In genomic region chr16:52182057-52182456, GRCm38 (mm10) we compare ENCODE assay signal across 11 mouse cellular contexts.
DNase-seq lines count a peak whose midpoint lies in the region; ATAC-seq and TF ChIP-seq lines count a peak whose summit lies in the region.
"Had no signal": no experiment of that assay in that cellular context is flagged by ENCODE, and none has a peak within 500 bp of the region (broad histone marks: within the 10 kb centered on the region; RNA-seq: fewer than 3 reads in every experiment).

No protein-coding gene starts in this region.

- 68% methylated on average over 7 of the region's 7 CpGs for WGBS in stomach, postnatal 0 days

- intact Hi-C loops in heart, postnatal 10 days (cut with DNase I) = loop anchor here (5.0 kb wide), 1 partner anchor 865 kb away; no protein-coding TSS in a partner anchor
- intact Hi-C loops in heart, postnatal 14 days (cut with DNase I) = no loop called here
- intact Hi-C loops in left cerebral cortex, postnatal 4 days (cut with DNase I) = loop anchor here (10.0 kb wide), 1 partner anchor 147 kb away; the partner anchor contains the start of gene Cblb

- H3K36me3 ChIP-seq in stomach, postnatal 0 days (ENCODE audit: control insufficient read depth, insufficient read depth, low read length) = 0 out of 2 replicates have a peak, but pooled peaks cover 3% of the 10 kb centered on the region

- no peaks in the 10 kb centered on the region for H3K9me3 ChIP-seq in stomach, postnatal 0 days (ENCODE audit: control insufficient read depth, low read length)
- H3K9me3 ChIP-seq: embryonic facial prominence, embryonic 12.5 days; G1E had no signal

- H3K27me3 ChIP-seq in stomach, postnatal 0 days (ENCODE audit: control insufficient read depth, insufficient read depth, low read length) = no peaks in the 10 kb centered on the region
- H3K27me3 ChIP-seq: embryonic facial prominence, embryonic 12.5 days had no signal

- no peak for TF ChIP-seq POLR2A in cortical plate, adult 2 months (IDR thresholded peaks at IDR 0.05; ENCODE audit: extremely low read depth, insufficient read depth, low read length)

- no peak for TF ChIP-seq EP300 in stomach, postnatal 0 days (optimal IDR thresholded peaks at IDR 0.05)

- no peak overlapping the region for H3K4me3 ChIP-seq in cortical plate, adult 2 months (ENCODE audit: insufficient read depth, low read length)
- no peak overlapping the region for H3K4me3 ChIP-seq in stomach, postnatal 0 days (ENCODE audit: low read depth, low read length)
- H3K4me3 ChIP-seq: embryonic facial prominence, embryonic 12.5 days had no signal

- H3K4me1 ChIP-seq in cortical plate, adult 2 months (ENCODE audit: control insufficient read depth, insufficient read depth, low read length) = no peaks in the 10 kb centered on the region
- H3K4me1 ChIP-seq in stomach, postnatal 0 days (replicated peaks; ENCODE audit: control insufficient read depth, insufficient read depth) = no peaks in the 10 kb centered on the region
- H3K4me1 ChIP-seq: embryonic facial prominence, embryonic 12.5 days had no signal

- no peak for ATAC-seq in stomach, postnatal 0 days (ENCODE audit: low FRiP score, low TSS enrichment)

- TF ChIP-seq CTCF in cortical plate, adult 2 months (IDR thresholded peaks at IDR 0.05; ENCODE audit: extremely low read depth, insufficient read depth, low read length) = peak; percentile 65
- TF ChIP-seq CTCF in stomach, postnatal 0 days (IDR thresholded peaks at IDR 0.05; ENCODE audit: low read depth) = peak; percentile 62

- no peak overlapping the region for H3K27ac ChIP-seq in cortical plate, adult 2 months (ENCODE audit: insufficient read depth, low read length)
- H3K27ac ChIP-seq in stomach, postnatal 0 days (replicated peaks) = no peak overlapping the region
- H3K27ac ChIP-seq: embryonic facial prominence, embryonic 12.5 days had no signal

- H3K9ac ChIP-seq in stomach, postnatal 0 days (ENCODE audit: low read length) = no peak overlapping the region
- H3K9ac ChIP-seq: embryonic facial prominence, embryonic 12.5 days had no signal

- H3K4me2 ChIP-seq in stomach, postnatal 0 days (replicated peaks; ENCODE audit: low read depth) = no peak overlapping the region
- H3K4me2 ChIP-seq: embryonic facial prominence, embryonic 12.5 days had no signal

- DNase-seq in heart, postnatal 10 days = peak; percentile 10 to 18
- no peak for DNase-seq in heart, postnatal 14 days
- peak; percentile 22 to 40 for DNase-seq in spleen, postnatal 36 days (ENCODE audit: low spot score in 2 of 2)
- DNase-seq in spleen, postnatal 14 days (ENCODE audit: low spot score in 2 of 2) = no peak
- DNase-seq in stomach, postnatal 0 days (ENCODE audit: low spot score) = no peak
- DNase-seq in frontal cortex, adult 2 months (ENCODE audit: extremely low spot score in 1 of 2, low spot score in 1 of 2) = no peak
- DNase-seq in left cerebral cortex, postnatal 4 days = no peak
- DNase-seq: kidney, adult 8-10 months had no signal

Comparison
In these comparisons a context has a peak if more than half of its experiments do, and no peak if none do; other contexts are left out.
1. DNase-seq: peak in heart, postnatal 10 days (2 of 2) and spleen, postnatal 36 days (2 of 2); none in heart, postnatal 14 days (0 of 2), spleen, postnatal 14 days (0 of 2), stomach, postnatal 0 days (single experiment), frontal cortex, adult 2 months (0 of 2) and left cerebral cortex, postnatal 4 days (single experiment).